Mouse (Mus musculus): ENCODE measurements around the gene Prkar2a.

DNA sequence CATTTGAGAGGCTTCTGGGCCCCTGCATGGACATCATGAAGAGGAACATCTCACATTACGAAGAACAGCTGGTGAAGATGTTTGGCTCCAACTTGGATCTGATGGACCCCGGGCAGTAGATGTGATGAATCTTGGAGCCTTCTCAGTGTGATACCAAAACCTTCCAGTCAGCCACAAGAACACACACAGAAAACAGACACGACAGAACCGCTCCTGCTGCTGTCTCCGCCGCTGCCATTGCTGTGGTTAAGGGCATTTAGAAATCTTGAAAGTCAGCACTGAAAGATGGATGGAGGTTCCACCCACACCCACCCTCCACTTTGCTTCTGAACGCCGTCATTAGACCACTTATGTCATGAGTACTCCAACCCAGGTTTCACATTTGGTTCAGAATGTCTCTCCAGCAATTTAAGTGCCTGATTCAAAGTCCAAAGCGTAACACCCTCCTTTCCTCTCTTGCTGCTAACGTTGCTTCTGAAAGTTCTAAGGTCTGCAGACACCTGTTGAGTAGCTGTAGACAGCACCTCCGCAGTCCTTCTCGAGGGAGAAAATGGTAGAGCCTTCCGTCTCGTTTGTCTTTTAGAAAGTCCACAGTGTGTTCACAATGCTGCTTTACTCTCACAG, 57.9 kb downstream of the Prkar2a start:
- TF ChIP-seq CTCF (IDR thresholded peaks at IDR 0.05; ENCODE audit: low read depth), result no peak
- TF ChIP-seq EP300 (optimal IDR thresholded peaks at IDR 0.05), result no peak
